Mouse (Mus musculus): ENCODE measurements at regions not wholly inside any gene's neighbourhood (a gene's known extent, or its start where the extent isn't known, plus 50 kb on each side); places are given as distances from the start of the nearest gene placed in this dataset.

DNA sequence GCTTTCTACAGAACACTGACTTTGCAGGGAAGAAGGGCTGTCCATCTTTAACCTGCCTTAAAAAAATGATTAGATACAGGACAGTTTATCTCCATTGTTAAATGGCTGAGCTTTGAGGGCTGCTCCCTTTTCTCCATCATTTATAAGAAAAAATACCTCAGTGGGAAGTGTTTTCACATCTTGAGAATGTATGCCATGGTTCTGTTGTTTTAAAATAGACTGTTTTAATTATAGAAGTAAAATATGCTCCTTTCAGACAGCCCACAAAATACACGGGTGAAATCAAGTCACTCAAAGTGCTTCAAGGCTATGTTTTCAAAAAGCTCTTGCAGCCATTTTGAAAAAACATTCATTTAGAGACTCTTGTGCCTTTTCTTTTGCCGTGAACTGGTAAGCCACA, 50.0 kb upstream of the Klf7 start:
- Histone ChIP-seq H3K27me3 (replicated peaks) (peaks cover 3% of the 10 kb centered on the region), H3K4me3 (replicated peaks) (no peak overlapping the region), H3K9me3 (no peaks in the 10 kb centered on the region), H3K36me3 (replicated peaks; ENCODE audit: low read length) (no peaks in the 10 kb centered on the region), H3K4me1 (no peaks in the 10 kb centered on the region)
- no peak for TF ChIP-seq FLI1 (IDR thresholded peaks at IDR 0.05; ENCODE audit: low read length)
- TF ChIP-seq GATA1 (IDR thresholded peaks at IDR 0.05; ENCODE audit: borderline replicate concordance, low read length): no peak
